Mouse (Mus musculus) C2C12 (cell line): ENCODE measurements around the gene Shb. TPM values are rescaled to one million over a fixed set of nuclear protein-coding genes. Genes with fewer than 3 reads are reported as not detected.

ENCODE experiments used
- H3K27me3 ChIP-seq: one replicate; pipeline ENCODE4 v1.6.1; 2011; ENCODE audit not compliant: control insufficient read depth, insufficient read depth, insufficient read length
- H3K36me3 ChIP-seq: one replicate; pipeline ENCODE4 v1.6.1; 2011; ENCODE audit not compliant: control insufficient read depth, insufficient read depth
- H3K4me3 ChIP-seq: one replicate; pipeline ENCODE4 v1.5.1; 2011; ENCODE audit warnings: mild to moderate bottlenecking, control low read depth; ENCODE audit not compliant: poor library complexity, insufficient read depth, severe bottlenecking
- H3K79me2 ChIP-seq: one replicate; pipeline ENCODE4 v1.6.1; 2011; ENCODE audit not compliant: control insufficient read depth, insufficient read depth
- H3K79me3 ChIP-seq: one replicate; pipeline ENCODE4 v1.6.1; 2011; ENCODE audit warnings: low read depth, control low read depth
- H3ac ChIP-seq: one replicate; pipeline ENCODE3; 2011; ENCODE audit warnings: low read depth; ENCODE audit not compliant: control insufficient read depth, insufficient read length
- CEBPB ChIP-seq: IDR thresholded peaks from one replicate; pipeline ENCODE4 v1.6.1; 2011; ENCODE audit warnings: low read depth, mild to moderate bottlenecking, control low read depth, moderate library complexity
- CTCF ChIP-seq: IDR thresholded peaks from one replicate; pipeline ENCODE4 v1.5.1; 2011; ENCODE audit not compliant: control insufficient read depth, insufficient read depth, insufficient read length
- FOSL1 ChIP-seq: IDR thresholded peaks from one replicate; pipeline ENCODE4 v1.8.0; 2011; ENCODE audit warnings: mild to moderate bottlenecking, low read length; ENCODE audit not compliant: poor library complexity, insufficient read depth, severe bottlenecking
- MAX ChIP-seq: IDR thresholded peaks from one replicate; pipeline ENCODE4 v1.6.1; 2011; ENCODE audit warnings: mild to moderate bottlenecking, control low read depth
- MYOD1 ChIP-seq: IDR thresholded peaks from one replicate; pipeline ENCODE4 v1.6.1; 2011; ENCODE audit warnings: low read depth; ENCODE audit not compliant: control insufficient read depth, insufficient read length
- MYOG ChIP-seq: IDR thresholded peaks from one replicate; pipeline ENCODE4 v1.6.1; 2011; ENCODE audit not compliant: control insufficient read depth, insufficient read length; ENCODE audit errors: extremely low read depth
- USF1 ChIP-seq: IDR thresholded peaks from one replicate; pipeline ENCODE4 v1.6.1; 2011; ENCODE audit warnings: low read depth, mild to moderate bottlenecking, control low read depth, moderate library complexity
- polyA plus RNA-seq: library from polyadenylated mRNA; unstranded; fragments of >200 nt; fragmentation: generic; extraction: Trizol; gene quantifications from one replicate; pipeline ENCODE4 v1.2.1, GENCODE M21; 2012; ENCODE audit warnings: missing spikeins

Shb gene
- polyA plus RNA-seq, 1 experiment: 35.1 TPM

DNA sequence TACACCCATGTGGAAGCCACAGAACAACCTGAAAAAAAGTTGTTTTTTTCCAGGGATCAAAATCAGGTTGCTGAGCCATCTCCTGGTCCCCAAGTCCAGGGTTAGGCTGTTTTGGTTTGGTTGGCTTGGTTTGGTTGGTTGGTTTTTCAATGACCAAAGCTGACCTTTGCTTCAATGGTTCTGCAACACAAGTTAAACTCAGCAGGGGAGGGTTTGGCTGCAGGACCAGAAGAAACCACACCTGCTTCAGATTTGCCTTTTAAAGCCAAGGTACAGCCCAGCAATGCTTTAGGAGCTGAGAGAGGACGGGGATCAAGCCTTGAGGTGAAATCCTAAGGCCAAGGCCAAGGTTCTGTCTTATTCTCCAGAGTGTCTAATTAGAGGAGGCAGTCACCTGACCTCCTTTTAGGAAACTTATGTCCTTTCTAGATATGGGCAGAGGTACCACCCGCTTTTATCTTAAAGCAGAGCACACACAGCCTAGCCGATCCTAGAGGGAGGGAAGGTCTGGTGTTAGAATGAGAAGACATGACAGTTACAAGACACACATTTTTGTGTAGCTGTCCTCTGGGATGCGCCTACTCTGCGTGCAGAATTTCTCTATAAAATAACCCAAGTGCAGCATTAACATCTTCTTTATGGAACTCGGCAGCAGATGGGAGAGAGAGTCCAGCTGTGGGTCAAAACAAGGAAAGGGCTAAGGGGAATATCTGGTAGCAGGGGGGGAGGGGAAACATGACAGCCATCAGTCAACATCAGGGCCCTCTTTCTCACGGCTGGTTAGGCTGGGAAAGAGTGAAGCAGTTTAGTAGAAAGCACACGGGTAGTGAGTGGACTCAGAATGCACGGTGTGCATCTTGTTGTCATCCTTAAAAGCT is 10.3 kb downstream of the Shb start:
- no peak for TF ChIP-seq CTCF
- TF ChIP-seq USF1: no peak
- TF ChIP-seq MYOD1: no peak
- no peak for TF ChIP-seq CEBPB
- TF ChIP-seq FOSL1: no peak
- TF ChIP-seq MAX: no peak
- no peak for TF ChIP-seq MYOG
- Histone ChIP-seq H3K79me2 (peaks cover 100% of the 10 kb centered on the region), H3K36me3 (peaks cover 28% of the 10 kb centered on the region), H3K4me3 (no peak overlapping the region), H3ac (no peak overlapping the region), H3K79me3 (peaks cover 79% of the 10 kb centered on the region), H3K27me3 (no peaks in the 10 kb centered on the region)

DNA sequence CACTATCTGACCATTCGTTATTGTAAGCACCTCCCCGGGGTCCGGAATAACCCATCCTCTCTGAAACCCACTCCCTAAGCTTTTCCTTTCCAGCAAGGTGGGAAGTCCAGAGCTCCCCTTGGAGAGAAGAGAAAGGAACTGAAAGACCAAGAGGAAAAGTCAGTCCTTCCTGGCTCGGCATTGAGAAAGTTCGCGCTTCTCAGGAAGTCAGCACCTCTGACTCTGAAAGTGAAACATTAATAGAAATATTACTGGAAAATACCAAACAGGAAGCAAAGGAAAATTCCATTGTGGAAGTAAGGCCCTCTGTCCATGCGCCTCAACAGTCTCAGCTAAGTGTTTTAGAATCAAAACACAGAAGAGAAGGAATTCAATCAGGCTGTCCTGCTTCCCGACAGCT is 11.9 kb downstream of the Shb start:
- H3K4me3 ChIP-seq: no peak overlapping the region
- peaks cover 79% of the 10 kb centered on the region for H3K79me3 ChIP-seq
- H3K79me2 ChIP-seq: peaks cover 100% of the 10 kb centered on the region
- peaks cover 19% of the 10 kb centered on the region for H3K36me3 ChIP-seq
- TF ChIP-seq CEBPB (no peak), FOSL1 (no peak), USF1 (no peak), MYOG (no peak), MAX (no peak), MYOD1 (no peak), CTCF (no peak)
- H3ac ChIP-seq: no peak overlapping the region
- H3K27me3 ChIP-seq: no peaks in the 10 kb centered on the region

DNA sequence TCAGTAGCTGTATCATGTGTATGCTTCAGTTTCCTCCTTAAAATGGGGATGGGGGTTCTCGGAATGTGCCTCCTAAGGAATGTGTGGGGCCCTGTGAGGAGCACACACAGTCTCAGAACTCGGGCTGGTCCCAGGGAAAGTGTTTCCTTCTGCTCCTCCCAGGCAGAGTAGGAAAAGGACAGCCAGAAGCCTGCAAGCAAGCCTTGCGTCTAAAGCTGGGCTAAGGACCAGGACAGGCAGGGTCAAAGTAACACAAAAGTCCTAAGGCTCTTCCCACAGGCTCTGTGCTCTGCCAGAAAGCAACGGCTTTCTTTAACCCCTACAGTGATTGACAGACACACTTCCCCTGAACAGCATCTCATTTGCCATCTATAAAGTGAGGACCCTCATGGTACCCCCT is 14.9 kb downstream of the Shb start:
- Histone ChIP-seq H3ac (no peak overlapping the region), H3K79me3 (peaks cover 72% of the 10 kb centered on the region), H3K27me3 (no peaks in the 10 kb centered on the region), H3K4me3 (no peak overlapping the region), H3K79me2 (peaks cover 94% of the 10 kb centered on the region), H3K36me3 (peaks cover 9% of the 10 kb centered on the region)
- TF ChIP-seq MYOG (no peak), MAX (no peak), USF1 (no peak), CTCF (no peak), MYOD1 (no peak), CEBPB (no peak), FOSL1 (no peak)

DNA sequence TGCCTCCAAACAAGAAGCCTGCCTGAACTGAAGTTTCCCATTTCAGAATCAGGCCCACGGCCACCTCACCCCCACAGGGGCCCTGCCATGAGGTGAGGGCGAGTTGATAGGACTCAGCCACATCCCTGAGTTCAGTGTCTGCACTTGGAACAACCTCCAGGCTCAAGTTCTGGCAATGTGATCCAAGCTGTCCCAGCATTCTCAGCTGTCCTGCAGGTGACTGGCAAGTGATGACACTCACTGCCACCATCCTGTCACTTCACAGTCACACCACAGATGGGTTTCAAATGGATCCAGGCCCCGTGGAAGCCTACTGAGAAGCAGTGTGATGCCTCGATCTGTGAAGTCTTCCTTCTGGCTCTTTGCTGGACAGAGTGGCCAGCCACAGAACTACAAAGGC is 16.4 kb downstream of the Shb start:
- Histone ChIP-seq H3K36me3 (peaks cover 6% of the 10 kb centered on the region), H3ac (no peak overlapping the region), H3K4me3 (no peak overlapping the region), H3K79me3 (peaks cover 80% of the 10 kb centered on the region), H3K27me3 (no peaks in the 10 kb centered on the region), H3K79me2 (peaks cover 94% of the 10 kb centered on the region)
- TF ChIP-seq USF1 (no peak), CTCF (no peak), MAX (no peak), CEBPB (no peak), MYOG (no peak), FOSL1 (no peak), MYOD1 (no peak)

DNA sequence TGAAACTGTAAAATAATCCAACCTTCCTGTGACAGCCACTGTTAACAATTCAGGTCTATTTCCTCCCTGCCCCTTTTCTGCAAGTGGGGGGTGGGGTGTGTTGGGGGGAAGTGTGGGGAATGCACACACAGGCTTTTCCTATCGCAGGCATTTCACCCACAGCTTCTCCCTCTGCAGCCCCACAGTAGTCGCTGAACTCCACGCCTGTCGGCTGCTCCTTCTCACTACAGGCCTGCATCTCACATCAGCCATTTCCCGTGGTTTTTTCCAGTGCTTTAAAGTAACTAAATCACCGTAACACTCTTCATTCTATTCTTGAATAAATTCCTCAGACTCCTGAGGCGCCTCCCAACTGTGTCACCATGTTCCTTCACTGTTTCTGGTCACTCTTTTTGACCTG is 17.9 kb downstream of the Shb start:
- no peak for TF ChIP-seq FOSL1
- peaks cover 94% of the 10 kb centered on the region for H3K79me2 ChIP-seq
- H3ac ChIP-seq: no peak overlapping the region
- H3K79me3 ChIP-seq: peaks cover 78% of the 10 kb centered on the region
- no peaks in the 10 kb centered on the region for H3K36me3 ChIP-seq
- H3K27me3 ChIP-seq: no peaks in the 10 kb centered on the region
- no peak overlapping the region for H3K4me3 ChIP-seq

DNA sequence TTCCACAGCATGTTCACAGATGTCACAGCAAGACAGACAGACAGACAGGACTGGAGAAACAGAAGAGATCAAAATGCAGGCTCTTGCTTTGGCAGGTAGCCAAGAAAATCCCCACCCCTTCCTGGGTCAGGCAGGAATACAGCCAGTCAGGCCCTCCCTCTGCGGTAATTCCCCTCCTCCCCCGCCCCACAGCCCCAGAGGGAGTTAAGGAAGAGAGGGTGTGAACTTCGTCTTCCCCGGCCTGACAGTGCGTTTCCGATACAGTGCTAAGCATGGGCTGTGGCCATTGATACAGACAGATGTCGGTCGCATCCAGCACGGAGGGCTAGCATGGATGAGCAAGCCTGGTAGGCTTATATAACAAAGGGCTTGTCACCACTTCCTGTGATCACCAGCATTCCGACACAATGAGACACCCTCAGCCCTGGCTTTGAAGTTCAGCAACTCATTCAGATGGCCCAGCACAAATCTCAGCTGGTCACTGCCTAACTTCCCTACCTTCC is 18.4 kb downstream of the Shb start:
- peaks cover 94% of the 10 kb centered on the region for H3K79me2 ChIP-seq
- no peaks in the 10 kb centered on the region for H3K36me3 ChIP-seq
- peaks cover 77% of the 10 kb centered on the region for H3K79me3 ChIP-seq
- H3ac ChIP-seq: peak overlapping the region; percentile 44
- TF ChIP-seq FOSL1: peak; percentile 69
- TF ChIP-seq CEBPB: peak; percentile 2
- no peak for TF ChIP-seq CTCF
- TF ChIP-seq MYOD1: peak; percentile 44
- TF ChIP-seq MAX: peak; percentile 28
- TF ChIP-seq MYOG: no peak
- TF ChIP-seq USF1: no peak
- H3K4me3 ChIP-seq: no peak overlapping the region
- no peaks in the 10 kb centered on the region for H3K27me3 ChIP-seq
